Mouse (Mus musculus): ENCODE data around the gene Slc26a6. TPM values are rescaled to one million over a fixed set of nuclear protein-coding genes. Genes with fewer than 3 reads are reported as not detected.
A peak's percentile ranks its signal among the peaks of the same experiment; 100 is the strongest.

Slc26a6 gene
- total RNA-seq, 2 experiments from 2014 or later: 18.1 to 24.3 TPM

GRCm38 (mm10) chr9:108832390-108833108 is 20.5 kb upstream of the Slc26a6 start:
- DNase-seq (ENCODE audit: low spot score in 2 of 2): peak; percentile 59 to 71
- intact Hi-C loops (cut with DNase I): no loop called here

GRCm38 (mm10) chr9:108842989-108843388 is 10.1 kb upstream of the Slc26a6 start:
- intact Hi-C loops (cut with DNase I): no loop called here
- peak; percentile 65 to 69 for DNase-seq (ENCODE audit: low spot score in 2 of 2)

GRCm38 (mm10) chr9:108845390-108845789 is 7.7 kb upstream of the Slc26a6 start:
- intact Hi-C loops (cut with DNase I): no loop called here
- DNase-seq (ENCODE audit: low spot score in 2 of 2): no peak

GRCm38 (mm10) chr9:108847374-108847773 is 5.7 kb upstream of the Slc26a6 start:
- intact Hi-C loops (cut with DNase I): no loop called here
- no peak for DNase-seq (ENCODE audit: low spot score in 2 of 2)

GRCm38 (mm10) chr9:108848419-108848818 is 4.7 kb upstream of the Slc26a6 start:
- intact Hi-C loops (cut with DNase I): no loop called here

GRCm38 (mm10) chr9:108853635-108854240 is 655 bp downstream of the Slc26a6 start:
- intact Hi-C loops (cut with DNase I): no loop called here
- peak; percentile 90 to 92 for DNase-seq (ENCODE audit: low spot score in 2 of 2)

More at GRCm38 (mm10) chr9:108848419-108848818, 4.7 kb upstream of the Slc26a6 start:
- DNase-seq (ENCODE audit: low spot score in 2 of 2): no peak

GRCm38 (mm10) chr9:108854241-108854696 is 1.2 kb downstream of the Slc26a6 start:
- intact Hi-C loops (cut with DNase I): no loop called here
- DNase-seq (ENCODE audit: low spot score in 2 of 2): peak; percentile 82 to 83

- no peak for DNase-seq (ENCODE audit: low spot score in 2 of 2)
- intact Hi-C loops (cut with DNase I): no loop called here
Measured at GRCm38 (mm10) chr9:108855335-108855734, 2.3 kb downstream of the Slc26a6 start.

GRCm38 (mm10) chr9:108858792-108859527 is 5.9 kb downstream of the Slc26a6 start:
- no peak for DNase-seq (ENCODE audit: low spot score in 2 of 2)
- intact Hi-C loops (cut with DNase I): no loop called here

GRCm38 (mm10) chr9:108912308-108912707 is 59.2 kb downstream of the Slc26a6 start:
- intact Hi-C loops (cut with DNase I): no loop called here
- DNase-seq (ENCODE audit: low spot score in 2 of 2): no peak

- DNase-seq (ENCODE audit: low spot score in 2 of 2): no peak
- intact Hi-C loops (cut with DNase I): no loop called here
Measured at GRCm38 (mm10) chr9:108913161-108913560, 60.1 kb downstream of the Slc26a6 start.

- intact Hi-C loops (cut with DNase I): no loop called here
- DNase-seq (ENCODE audit: low spot score in 2 of 2): no peak
Measured at GRCm38 (mm10) chr9:108913621-108914020, 60.5 kb downstream of the Slc26a6 start.

- intact Hi-C loops (cut with DNase I): no loop called here
- DNase-seq (ENCODE audit: low spot score in 2 of 2): peak in 1 of 2 experiments; percentile 36
Measured at GRCm38 (mm10) chr9:108914491-108914890, 61.4 kb downstream of the Slc26a6 start, which contains the start of gene Tmem89. TSS of gene Tmem89 (plus strand) at chr9:108914619.

- intact Hi-C loops (cut with DNase I): no loop called here
- no peak for DNase-seq (ENCODE audit: low spot score in 2 of 2)
Measured at GRCm38 (mm10) chr9:108925897-108926296, 72.8 kb downstream of the Slc26a6 start.

- DNase-seq (ENCODE audit: low spot score in 2 of 2): no peak
- intact Hi-C loops (cut with DNase I): no loop called here
Measured at GRCm38 (mm10) chr9:108928424-108928823, 75.3 kb downstream of the Slc26a6 start.

- no peak for DNase-seq (ENCODE audit: low spot score in 2 of 2)
- intact Hi-C loops (cut with DNase I): loop anchor here (5.0 kb wide), 1 partner anchor 121 kb away; the partner anchor contains the start of gene Trex1
Measured at GRCm38 (mm10) chr9:108935991-108936390, 82.9 kb downstream of the Slc26a6 start.

- intact Hi-C loops (cut with DNase I): loop anchor here (5.0 kb wide), 1 partner anchor 121 kb away; the partner anchor contains the start of gene Trex1
Measured at GRCm38 (mm10) chr9:108936418-108937364, 83.6 kb downstream of the Slc26a6 start, which contains the start of gene Uqcrc1. TSS of gene Uqcrc1 (plus strand) at chr9:108936633.

GRCm38 (mm10) chr9:108945111-108945510 is 92.0 kb downstream of the Slc26a6 start:
- intact Hi-C loops (cut with DNase I): no loop called here
- DNase-seq (ENCODE audit: low spot score in 2 of 2): no peak

More at GRCm38 (mm10) chr9:108936418-108937364, 83.6 kb downstream of the Slc26a6 start, which contains the start of gene Uqcrc1:
- peak; percentile 94 for DNase-seq (ENCODE audit: low spot score in 2 of 2)

GRCm38 (mm10) chr9:108945608-108946007 is 92.5 kb downstream of the Slc26a6 start:
- intact Hi-C loops (cut with DNase I): no loop called here
- no peak for DNase-seq (ENCODE audit: low spot score in 2 of 2)

Data from left cerebral cortex, postnatal 36 days (tissue).